In genomic region chr3:129206776-129207175, GRCm38 (mm10) we compare ENCODE assay signal across 20 mouse cellular contexts. TPM values are rescaled to one million over a fixed set of nuclear protein-coding genes. Genes with fewer than 3 reads are reported as not detected.
DNase-seq lines count a peak whose midpoint lies in the region; ATAC-seq lines count a peak whose summit lies in the region.
"Had no signal": no experiment of that assay in that cellular context is flagged by ENCODE, and none has a peak within 500 bp of the region (broad histone marks: within the 10 kb centered on the region; RNA-seq: fewer than 3 reads in every experiment).

No protein-coding gene starts in this region.

- no peaks in the 10 kb centered on the region for H3K36me3 ChIP-seq in neural tube, embryonic 15.5 days
- H3K36me3 ChIP-seq in limb, embryonic 10.5 days = no peaks in the 10 kb centered on the region
- H3K36me3 ChIP-seq: forebrain, embryonic 15.5 days; hindbrain, embryonic 12.5 days; neural tube, embryonic 13.5 days had no signal

- H3K9ac ChIP-seq in neural tube, embryonic 15.5 days (replicated peaks) = no peak overlapping the region
- H3K9ac ChIP-seq: forebrain, embryonic 15.5 days; hindbrain, embryonic 12.5 days; liver, embryonic 14.5 days; neural tube, embryonic 13.5 days had no signal

- peaks cover 97% of the 10 kb centered on the region for H3K27me3 ChIP-seq in neural tube, embryonic 15.5 days (replicated peaks)
- peaks cover 99% of the 10 kb centered on the region for H3K27me3 ChIP-seq in limb, embryonic 10.5 days (ENCODE audit: low read depth, poor library complexity, severe bottlenecking)

- H3K4me3 ChIP-seq in neural tube, embryonic 15.5 days (replicated peaks) = no peak overlapping the region
- 0 out of 2 replicates have a peak overlapping the region, but pooled peaks have one; percentile 21 for H3K4me3 ChIP-seq in limb, embryonic 10.5 days
- H3K4me3 ChIP-seq: forebrain, embryonic 15.5 days; hindbrain, embryonic 12.5 days; neural tube, embryonic 13.5 days had no signal

- no peak overlapping the region for H3K27ac ChIP-seq in neural tube, embryonic 15.5 days (replicated peaks)
- no peak overlapping the region for H3K27ac ChIP-seq in limb, embryonic 10.5 days
- H3K27ac ChIP-seq: forebrain, embryonic 15.5 days; hindbrain, embryonic 12.5 days; kidney, postnatal 0 days; liver, embryonic 14.5 days; neural tube, embryonic 13.5 days had no signal

- H3K4me1 ChIP-seq in neural tube, embryonic 15.5 days = peaks cover 21% of the 10 kb centered on the region
- peaks cover 39% of the 10 kb centered on the region for H3K4me1 ChIP-seq in limb, embryonic 10.5 days

- ATAC-seq in neural tube, embryonic 15.5 days (ENCODE audit: low FRiP score) = no peak
- ATAC-seq: forebrain, embryonic 15.5 days; intestine, postnatal 0 days; lung, postnatal 0 days had no signal

- peak; percentile 12 to 13 for DNase-seq in cerebellum, postnatal 10 days
- no peak for DNase-seq in cerebellum, adult 8-10 months
- DNase-seq in neural tube, embryonic 10.5 days (ENCODE audit: extremely low spot score, low spot score) = peak; percentile 49
- DNase-seq in limb, embryonic 10.5 days (ENCODE audit: low spot score) = no peak
- no peak for DNase-seq in natural killer cell, adult 2 months (ENCODE audit: low spot score in 2 of 2)
- DNase-seq in adrenal gland, adult 8-10 months = no peak
- no peak for DNase-seq in lung, postnatal 25 days (ENCODE audit: low spot score)
- DNase-seq: cerebellum, adult 2 months; right cerebral cortex, adult 18-20 months had no signal

- H3K4me2 ChIP-seq in neural tube, embryonic 15.5 days = no peak overlapping the region
- H3K4me2 ChIP-seq: forebrain, embryonic 15.5 days; hindbrain, embryonic 12.5 days; neural tube, embryonic 13.5 days had no signal

- no peaks in the 10 kb centered on the region for H3K9me3 ChIP-seq in neural tube, embryonic 15.5 days (replicated peaks)
- no peaks in the 10 kb centered on the region for H3K9me3 ChIP-seq in limb, embryonic 10.5 days (replicated peaks)
- H3K9me3 ChIP-seq: forebrain, embryonic 15.5 days; hindbrain, embryonic 12.5 days; neural tube, embryonic 13.5 days had no signal

- under 1% methylated on average over 13 of the region's 13 CpGs for WGBS in neural tube, embryonic 15.5 days
- under 1% methylated on average over 13 of the region's 13 CpGs for WGBS in limb, embryonic 10.5 days

RNA-seq across cellular contexts. Expression of gene Pitx2, which starts 7.1 kb away (rescaled TPM):
- 5.1 and 5.2 TPM in 2 replicates for polyA plus RNA-seq in neural tube, embryonic 15.5 days (2015; fragmentation: Nextera tagmentation; extraction: Ambion mirVana)
- 25.6 and 39.1 TPM in 2 replicates for polyA plus RNA-seq in limb, embryonic 10.5 days (2016; fragmentation: Nextera tagmentation; extraction: Ambion mirVana)
- total RNA-seq in adrenal gland, adult 8-10 months (2022) = under 1 TPM in 2 of 4 experiments, not detected in 2; 0.12 to 0.31 TPM
- total RNA-seq: granulocyte monocyte progenitor cell, adult 5-6 weeks; layer of hippocampus, postnatal 10 days; left cerebral cortex, postnatal 14 days had no signal

Comparison
In these comparisons a context has a peak if more than half of its experiments do, and no peak if none do; other contexts are left out.
1. DNase-seq: peak in cerebellum, postnatal 10 days (2 of 2) and neural tube, embryonic 10.5 days (single experiment); none in cerebellum, adult 8-10 months (single experiment), limb, embryonic 10.5 days (single experiment), natural killer cell, adult 2 months (0 of 2), adrenal gland, adult 8-10 months (single experiment) and lung, postnatal 25 days (single experiment).